Mouse (Mus musculus) liver, embryonic 13.5 days (tissue): Measurements from ENCODE around the gene Acbd5. TPM values are rescaled to one million over a fixed set of nuclear protein-coding genes. Genes with fewer than 3 reads are reported as not detected.
A peak's percentile ranks its signal among the peaks of the same experiment; 100 is the strongest.

Experiments
- ATAC-seq: fragments of 200-750 bp; cut with Nextera tagmentation; 2 replicates; pipeline ENCODE4 v1.8.0; 2017; ENCODE audit warnings: low read depth, mild to moderate bottlenecking, moderate number of reproducible peaks, moderate library complexity
- DNase-seq: peaks from one replicate; pipeline ENCODE4 v3.0.0; 2022
- H3K27ac ChIP-seq: fragments of 300-500 bp; sonication (generic); 2 replicates; pipeline ENCODE4 v1.5.1; 2015; ENCODE audit warnings: moderate library complexity, mild to moderate bottlenecking, inconsistent platforms
- H3K27me3 ChIP-seq: fragments of 300-500 bp; sonication (generic); 2 replicates; pipeline ENCODE4 v1.6.1; 2015; ENCODE audit warnings: mild to moderate bottlenecking, inconsistent platforms
- H3K36me3 ChIP-seq: fragments of 300-500 bp; sonication (generic); 2 replicates; pipeline ENCODE4 v1.6.1; 2015; ENCODE audit warnings: mild to moderate bottlenecking, inconsistent platforms
- H3K4me1 ChIP-seq: fragments of 300-500 bp; sonication (generic); replicated peaks from 2 replicates; pipeline ENCODE4 v1.6.1; 2015; ENCODE audit warnings: inconsistent platforms
- H3K4me2 ChIP-seq: fragments of 300-500 bp; sonication (generic); 2 replicates; pipeline ENCODE4 v1.6.1; 2015; ENCODE audit warnings: inconsistent platforms, mild to moderate bottlenecking, moderate library complexity
- H3K4me3 ChIP-seq: fragments of 300-500 bp; sonication (generic); replicated peaks from 2 replicates; pipeline ENCODE4 v1.5.1; 2015; ENCODE audit warnings: mild to moderate bottlenecking, inconsistent platforms
- H3K9ac ChIP-seq: fragments of 300-500 bp; sonication (generic); 2 replicates; pipeline ENCODE4 v1.6.1; 2015; ENCODE audit warnings: mild to moderate bottlenecking, inconsistent platforms
- H3K9me3 ChIP-seq: fragments of 300-500 bp; sonication (generic); replicated peaks from 2 replicates; pipeline ENCODE4 v1.6.1; 2016; ENCODE audit warnings: inconsistent platforms
- WGBS: fragments of 180-500 bp; shearing (Covaris S2); methylation state at CpG from one replicate; pipeline ENCODE4 v1.1.7; 2015; ENCODE audit not compliant: insufficient replicate concordance; 5-methylcytosine and 5-hydroxymethylcytosine counted together
- polyA plus RNA-seq: library from polyadenylated mRNA; unstranded; fragments of >200 nt; fragmentation: Nextera tagmentation; extraction: Ambion mirVana; gene quantifications from 2 replicates; pipeline ENCODE4 v1.2.1, GENCODE M21; 2015

Acbd5 gene
- polyA plus RNA-seq, 1 experiment from 2014 or later, result 14.4 TPM

DNA sequence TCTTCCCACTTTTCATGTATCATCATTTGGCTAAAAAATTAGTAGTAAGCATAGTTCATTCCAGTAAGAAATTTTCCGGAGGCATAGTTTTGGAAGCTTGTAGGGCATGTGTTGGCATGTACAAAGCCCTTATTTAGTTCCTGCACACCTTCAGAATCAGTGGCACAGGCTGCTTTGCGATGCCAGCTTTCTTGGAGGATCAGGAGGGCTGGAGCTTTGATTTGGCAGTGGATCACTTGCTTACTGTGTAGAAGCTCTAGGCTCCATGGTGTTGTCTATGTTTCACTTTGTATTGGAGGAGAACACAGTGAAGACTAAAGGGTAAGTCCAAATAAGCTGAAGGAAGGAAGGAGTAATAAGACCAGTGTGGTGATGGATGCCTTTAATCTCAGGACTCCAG is 2.5 kb downstream of the Acbd5 start:
- Histone ChIP-seq H3K4me3 (no peak overlapping the region), H3K27ac (no peak overlapping the region), H3K9me3 (no peaks in the 10 kb centered on the region), H3K27me3 (no peaks in the 10 kb centered on the region), H3K9ac (no peak overlapping the region), H3K4me1 (peaks cover 13% of the 10 kb centered on the region), H3K36me3 (peaks cover 10% of the 10 kb centered on the region), H3K4me2 (no peak overlapping the region)
- ATAC-seq (no peak), DNase-seq (no peak)
- WGBS, result 80% methylated on average over 2 of the region's 2 CpGs

GRCm38 (mm10) chr2:23071406-23071805 is 3.4 kb downstream of the Acbd5 start:
- 65% methylated on average over 1 of the region's 1 CpGs for WGBS
- Histone ChIP-seq H3K4me3 (no peak overlapping the region), H3K9me3 (no peaks in the 10 kb centered on the region), H3K27me3 (no peaks in the 10 kb centered on the region), H3K9ac (no peak overlapping the region), H3K4me1 (peaks cover 13% of the 10 kb centered on the region), H3K36me3 (peaks cover 15% of the 10 kb centered on the region), H3K27ac (no peak overlapping the region), H3K4me2 (no peak overlapping the region)
- no peak for DNase-seq
- no peak for ATAC-seq

DNA sequence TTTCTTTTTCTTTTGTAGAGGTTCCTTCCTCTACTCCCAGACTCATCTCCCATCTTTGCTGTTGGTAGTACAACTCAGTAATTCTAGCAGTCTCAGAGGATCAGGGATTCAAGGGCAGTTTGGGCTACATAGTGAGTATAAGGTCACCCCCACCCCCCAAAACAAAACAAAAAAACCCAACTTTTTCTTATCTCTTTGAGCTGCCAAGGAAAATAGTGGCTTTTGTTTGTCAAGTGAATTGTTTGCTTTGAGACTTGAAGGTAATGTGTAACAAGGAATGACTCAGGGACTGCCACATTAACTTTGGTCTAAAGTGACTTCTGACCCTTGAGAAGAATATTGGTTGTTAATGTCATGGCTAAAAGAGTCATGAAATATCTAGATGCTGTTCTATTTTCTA is 7.9 kb downstream of the Acbd5 start:
- DNase-seq, result no peak
- H3K36me3 ChIP-seq, result peaks cover 25% of the 10 kb centered on the region

GRCm38 (mm10) chr2:23076783-23077182 is 8.8 kb downstream of the Acbd5 start:
- H3K9ac ChIP-seq, result no peak overlapping the region
- no peaks in the 10 kb centered on the region; the same call in none of the 2 replicates for H3K4me1 ChIP-seq
- no peak overlapping the region for H3K4me3 ChIP-seq
- H3K36me3 ChIP-seq, result peaks cover 32% of the 10 kb centered on the region
- no peaks in the 10 kb centered on the region for H3K27me3 ChIP-seq
- no peaks in the 10 kb centered on the region for H3K9me3 ChIP-seq
- DNase-seq, result no peak
- no peak overlapping the region for H3K27ac ChIP-seq
- no peak overlapping the region for H3K4me2 ChIP-seq
- ATAC-seq, result no peak

More for the DNA sequence above, 7.9 kb downstream of the Acbd5 start:
- no peaks in the 10 kb centered on the region for H3K27me3 ChIP-seq
- no peak overlapping the region for H3K4me3 ChIP-seq
- no peak overlapping the region for H3K27ac ChIP-seq
- no peak overlapping the region for H3K4me2 ChIP-seq
- no peaks in the 10 kb centered on the region; the same call in none of the 2 replicates for H3K4me1 ChIP-seq
- no peaks in the 10 kb centered on the region for H3K9me3 ChIP-seq
- no peak overlapping the region for H3K9ac ChIP-seq
- no peak for ATAC-seq

- Histone ChIP-seq H3K27me3 (no peaks in the 10 kb centered on the region), H3K4me2 (no peak overlapping the region), H3K4me3 (no peak overlapping the region), H3K36me3 (peaks cover 33% of the 10 kb centered on the region), H3K4me1 (no peaks in the 10 kb centered on the region; the same call in 1 of the 2 replicates), H3K9me3 (no peaks in the 10 kb centered on the region), H3K27ac (no peak overlapping the region), H3K9ac (no peak overlapping the region)
- ATAC-seq (no peak), DNase-seq (no peak)
- WGBS, result 77% methylated on average over 5 of the region's 5 CpGs
These were observed 9.7 kb downstream of the Acbd5 start for GRCm38 (mm10) chr2:23077693-23078092.

DNA sequence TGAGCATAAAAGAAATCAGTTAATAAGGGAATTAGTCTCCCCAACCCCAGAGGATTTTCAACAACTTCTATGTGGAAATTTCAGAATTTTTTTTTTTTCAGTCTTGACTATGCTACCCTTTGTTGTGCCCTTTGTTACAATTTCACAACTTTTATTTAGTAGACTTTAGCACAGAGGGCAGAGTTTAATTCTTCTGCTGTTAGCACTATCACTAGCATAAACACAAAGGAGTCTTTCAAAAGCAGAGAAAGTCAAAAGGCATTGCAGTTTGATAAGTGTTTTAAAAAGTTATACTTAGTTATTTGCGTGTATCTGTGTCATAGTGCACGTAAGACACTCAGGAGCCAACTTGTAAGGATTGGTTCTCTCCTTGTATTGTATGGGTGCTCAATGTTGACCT is 10.6 kb downstream of the Acbd5 start:
- H3K27me3 ChIP-seq, result no peaks in the 10 kb centered on the region
- no peaks in the 10 kb centered on the region; the same call in 1 of the 2 replicates for H3K4me1 ChIP-seq
- no peak for DNase-seq
- H3K4me2 ChIP-seq, result no peak overlapping the region
- peaks cover 34% of the 10 kb centered on the region for H3K36me3 ChIP-seq
- no peak overlapping the region for H3K9ac ChIP-seq
- H3K4me3 ChIP-seq, result no peak overlapping the region
- 85% methylated on average over 2 of the region's 2 CpGs for WGBS
- H3K9me3 ChIP-seq, result no peaks in the 10 kb centered on the region
- H3K27ac ChIP-seq, result no peak overlapping the region
- ATAC-seq, result no peak

GRCm38 (mm10) chr2:23084540-23084939 is 16.6 kb downstream of the Acbd5 start:
- Histone ChIP-seq H3K27me3 (no peaks in the 10 kb centered on the region), H3K4me1 (no peaks in the 10 kb centered on the region), H3K4me3 (no peak overlapping the region), H3K9ac (no peak overlapping the region), H3K36me3 (peaks cover 29% of the 10 kb centered on the region), H3K4me2 (no peak overlapping the region), H3K9me3 (no peaks in the 10 kb centered on the region), H3K27ac (no peak overlapping the region)
- ATAC-seq (no peak), DNase-seq (no peak)
- WGBS, result 87% methylated on average over 8 of the region's 8 CpGs

- ATAC-seq (no peak), DNase-seq (peak; percentile 33)
- no peak overlapping the region for H3K27ac ChIP-seq
- no peaks in the 10 kb centered on the region for H3K4me1 ChIP-seq
- no peaks in the 10 kb centered on the region for H3K27me3 ChIP-seq
- no peak overlapping the region for H3K4me2 ChIP-seq
- H3K4me3 ChIP-seq, result no peak overlapping the region
- peaks cover 38% of the 10 kb centered on the region for H3K36me3 ChIP-seq
- 35% methylated on average over 5 of the region's 5 CpGs for WGBS
- no peak overlapping the region for H3K9ac ChIP-seq
- no peaks in the 10 kb centered on the region for H3K9me3 ChIP-seq
These were observed 24.2 kb downstream of the Acbd5 start for GRCm38 (mm10) chr2:23092216-23092615.

DNA sequence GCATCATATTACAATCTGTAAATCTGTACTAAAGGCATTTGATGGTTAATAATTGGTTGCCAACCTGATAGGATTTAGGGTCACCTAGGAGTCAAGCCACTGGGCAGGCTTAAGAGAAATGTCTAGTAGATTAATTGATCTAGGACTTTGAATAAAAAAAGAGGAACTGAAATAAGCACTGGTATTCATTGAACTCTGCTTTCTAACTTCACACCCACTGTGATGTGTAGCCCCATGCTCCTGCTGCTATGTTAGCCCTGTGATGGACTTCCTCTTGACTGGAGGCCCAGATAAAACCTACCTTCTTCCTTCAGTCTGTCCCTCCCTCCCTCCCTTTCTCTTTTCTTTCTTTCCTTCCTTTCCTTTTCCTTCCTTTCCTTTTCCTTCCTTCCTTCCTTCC is 29.1 kb downstream of the Acbd5 start:
- H3K4me2 ChIP-seq, result no peak overlapping the region
- no peaks in the 10 kb centered on the region for H3K4me1 ChIP-seq
- no peak overlapping the region for H3K4me3 ChIP-seq
- no peaks in the 10 kb centered on the region for H3K9me3 ChIP-seq
- ATAC-seq, result no peak
- H3K36me3 ChIP-seq, result peaks cover 27% of the 10 kb centered on the region
- H3K27me3 ChIP-seq, result no peaks in the 10 kb centered on the region
- H3K27ac ChIP-seq, result no peak overlapping the region
- no peak overlapping the region for H3K9ac ChIP-seq
- DNase-seq, result no peak

GRCm38 (mm10) chr2:23102266-23102665 is 34.3 kb downstream of the Acbd5 start:
- ATAC-seq (no peak), DNase-seq (no peak)
- H3K9me3 ChIP-seq, result no peaks in the 10 kb centered on the region
- H3K27me3 ChIP-seq, result no peaks in the 10 kb centered on the region
- no peak overlapping the region for H3K27ac ChIP-seq
- H3K4me1 ChIP-seq, result no peaks in the 10 kb centered on the region
- no peak overlapping the region for H3K9ac ChIP-seq
- no peak overlapping the region for H3K4me2 ChIP-seq
- peaks cover 9% of the 10 kb centered on the region; the same call in 1 of the 2 replicates for H3K36me3 ChIP-seq
- H3K4me3 ChIP-seq, result no peak overlapping the region

GRCm38 (mm10) chr2:23119573-23119972 is 51.6 kb downstream of the Acbd5 start:
- ATAC-seq (no peak), DNase-seq (no peak)
- H3K27me3 ChIP-seq, result no peaks in the 10 kb centered on the region
- H3K27ac ChIP-seq, result no peak overlapping the region
- no peak overlapping the region for H3K4me2 ChIP-seq
- no peak overlapping the region for H3K9ac ChIP-seq
- peaks cover 33% of the 10 kb centered on the region for H3K36me3 ChIP-seq
- H3K4me3 ChIP-seq, result no peak overlapping the region
- no peaks in the 10 kb centered on the region for H3K4me1 ChIP-seq
- no peaks in the 10 kb centered on the region for H3K9me3 ChIP-seq

DNA sequence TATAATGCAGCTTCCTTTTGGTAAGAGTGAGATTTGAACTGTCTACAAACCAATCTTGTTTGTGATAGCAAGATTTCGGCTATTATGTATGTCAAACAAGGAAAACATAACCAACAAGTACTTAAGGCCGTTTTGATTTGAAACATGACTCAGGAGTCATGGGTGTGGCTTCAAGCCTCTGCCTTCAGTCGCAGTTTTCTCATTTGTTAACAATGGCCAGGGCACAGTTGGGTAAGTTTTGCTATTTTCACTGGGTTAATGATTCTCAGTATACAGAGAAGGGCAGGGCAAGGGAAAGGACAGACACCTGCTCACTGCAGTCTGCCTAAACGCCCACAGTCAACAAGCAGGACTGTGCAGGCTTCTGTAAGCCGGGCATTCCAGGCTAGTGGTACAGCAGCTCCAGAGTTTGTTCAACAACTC is 87.2 kb downstream of the Acbd5 start:
- peaks cover 42% of the 10 kb centered on the region for H3K4me1 ChIP-seq
- peak overlapping the region; percentile 83 for H3K9ac ChIP-seq
- 3% methylated on average over 5 of the region's 5 CpGs for WGBS
- peak overlapping the region; percentile 82 for H3K4me3 ChIP-seq
- H3K27ac ChIP-seq, result peak overlapping the region; percentile 100
- peak; percentile 27 for ATAC-seq
- DNase-seq, result no peak
- H3K27me3 ChIP-seq, result no peaks in the 10 kb centered on the region
- peak overlapping the region; percentile 73 for H3K4me2 ChIP-seq
- no peaks in the 10 kb centered on the region for H3K9me3 ChIP-seq
- H3K36me3 ChIP-seq, result peaks cover 12% of the 10 kb centered on the region; the same call in 1 of the 2 replicates
